ENCODE assay signal across 8 mouse cellular contexts in the genomic region with DNA sequence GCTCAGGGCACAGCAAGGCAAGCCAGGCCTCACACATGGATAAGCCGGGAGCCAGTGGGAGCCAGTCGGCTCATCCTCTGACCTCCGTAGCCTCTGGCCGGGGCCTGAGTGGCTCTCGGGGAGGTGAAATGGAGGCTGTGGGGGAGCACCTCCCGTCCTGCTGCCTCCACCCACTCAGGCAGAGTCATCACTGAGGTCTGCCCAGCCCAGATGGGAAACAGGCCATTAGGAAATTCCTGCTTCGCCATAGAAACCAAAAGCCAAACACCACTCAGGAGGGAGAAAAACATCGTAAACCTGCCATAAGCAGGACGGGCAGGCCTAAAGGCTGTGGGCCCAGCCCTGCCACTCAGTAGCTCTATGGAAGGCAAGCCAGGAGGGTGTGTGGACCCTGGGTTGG. TPM values are rescaled to one million over a fixed set of nuclear protein-coding genes. Genes with fewer than 3 reads are reported as not detected.
DNase-seq lines count a peak whose midpoint lies in the region; ATAC-seq and TF ChIP-seq lines count a peak whose summit lies in the region.

No protein-coding gene starts in this region.

- intact Hi-C loops in heart, adult 2 months (cut with DNase I): no loop called here
- intact Hi-C loops in left cerebral cortex, postnatal 10 days (cut with DNase I): no loop called here

- H3K9me3 ChIP-seq in hindbrain, embryonic 13.5 days: no peaks in the 10 kb centered on the region
- H3K9me3 ChIP-seq in hindbrain, embryonic 14.5 days (ENCODE audit: control insufficient read depth, low read length): no peaks in the 10 kb centered on the region
- no peaks in the 10 kb centered on the region for H3K9me3 ChIP-seq in neural tube, embryonic 13.5 days

- 0 out of 2 replicates have a peak overlapping the region, but pooled peaks have one; percentile 2 for H3K9ac ChIP-seq in hindbrain, embryonic 13.5 days
- no peak overlapping the region for H3K9ac ChIP-seq in hindbrain, embryonic 14.5 days
- H3K9ac ChIP-seq in heart, adult 2 months (ENCODE audit: low read depth, low read length): no peak overlapping the region
- H3K9ac ChIP-seq in neural tube, embryonic 13.5 days: no peak overlapping the region

- TF ChIP-seq EP300 in heart, adult 2 months (IDR thresholded peaks at IDR 0.05; ENCODE audit: insufficient read depth, low read depth, low read length): no peak

- H3K4me3 ChIP-seq in hindbrain, embryonic 13.5 days: no peak overlapping the region
- no peak overlapping the region for H3K4me3 ChIP-seq in hindbrain, embryonic 14.5 days (replicated peaks; ENCODE audit: low read length)
- H3K4me3 ChIP-seq in heart, adult 2 months: no peak overlapping the region
- H3K4me3 ChIP-seq in neural tube, embryonic 13.5 days: no peak overlapping the region

- H3K4me2 ChIP-seq in hindbrain, embryonic 13.5 days: no peak overlapping the region
- H3K4me2 ChIP-seq in hindbrain, embryonic 14.5 days (replicated peaks): no peak overlapping the region
- no peak overlapping the region for H3K4me2 ChIP-seq in neural tube, embryonic 13.5 days

- ATAC-seq in hindbrain, embryonic 13.5 days (ENCODE audit: low FRiP score): no peak
- no peak for ATAC-seq in hindbrain, embryonic 14.5 days (ENCODE audit: low FRiP score)
- no peak for ATAC-seq in neural tube, embryonic 13.5 days (ENCODE audit: low read depth)
- ATAC-seq in megakaryocyte progenitor cell, adult 5-6 weeks (replicated peaks; ENCODE audit: poor library complexity): no peak

- no peaks in the 10 kb centered on the region for H3K79me2 ChIP-seq in heart, adult 2 months (replicated peaks; ENCODE audit: control insufficient read depth, insufficient read depth, low read length)

- peak overlapping the region; percentile 55; the same call in 1 of the 2 replicates for H3K27ac ChIP-seq in hindbrain, embryonic 13.5 days
- H3K27ac ChIP-seq in hindbrain, embryonic 14.5 days: no peak overlapping the region
- H3K27ac ChIP-seq in heart, adult 2 months: peak overlapping the region; percentile 48
- H3K27ac ChIP-seq in neural tube, embryonic 13.5 days (replicated peaks): peak overlapping the region; percentile 61; the same call in 1 of the 2 replicates

- no peak for DNase-seq in hindbrain, embryonic 14.5 days (ENCODE audit: low spot score)
- DNase-seq in heart, adult 2 months: peak; percentile 59 to 74
- DNase-seq in kidney, postnatal 10 days: peak; percentile 75
- DNase-seq in left cerebral cortex, postnatal 10 days (ENCODE audit: extremely low spot score in 1 of 2, low spot score in 2 of 2): no peak
- DNase-seq in right cerebral cortex, postnatal 14 days: no peak

- peaks cover 67% of the 10 kb centered on the region for H3K4me1 ChIP-seq in hindbrain, embryonic 13.5 days (replicated peaks)
- peaks cover 16% of the 10 kb centered on the region for H3K4me1 ChIP-seq in hindbrain, embryonic 14.5 days (replicated peaks; ENCODE audit: control insufficient read depth, insufficient read depth, low read length)
- peaks cover 20% of the 10 kb centered on the region for H3K4me1 ChIP-seq in heart, adult 2 months (ENCODE audit: control insufficient read depth, insufficient read depth, low read length)
- peaks cover 69% of the 10 kb centered on the region for H3K4me1 ChIP-seq in neural tube, embryonic 13.5 days (replicated peaks)

- TF ChIP-seq CTCF in heart, adult 2 months (IDR thresholded peaks at IDR 0.05): no peak

- H3K27me3 ChIP-seq in hindbrain, embryonic 13.5 days: no peaks in the 10 kb centered on the region
- H3K27me3 ChIP-seq in hindbrain, embryonic 14.5 days (ENCODE audit: control insufficient read depth, insufficient read depth, low read length): no peaks in the 10 kb centered on the region
- H3K27me3 ChIP-seq in heart, adult 2 months (ENCODE audit: control insufficient read depth, insufficient read depth, low read length): no peaks in the 10 kb centered on the region
- H3K27me3 ChIP-seq in neural tube, embryonic 13.5 days: no peaks in the 10 kb centered on the region

- WGBS in hindbrain, embryonic 13.5 days: 39% methylated on average over 9 of the region's 9 CpGs
- WGBS in hindbrain, embryonic 14.5 days: 53% methylated on average over 9 of the region's 9 CpGs
- WGBS in heart, adult 2 months: 49% methylated on average over 9 of the region's 9 CpGs
- WGBS in neural tube, embryonic 13.5 days: 27% methylated on average over 9 of the region's 9 CpGs

- no peaks in the 10 kb centered on the region for H3K36me3 ChIP-seq in hindbrain, embryonic 13.5 days
- no peaks in the 10 kb centered on the region for H3K36me3 ChIP-seq in hindbrain, embryonic 14.5 days (replicated peaks; ENCODE audit: control insufficient read depth, insufficient read depth)
- H3K36me3 ChIP-seq in heart, adult 2 months (ENCODE audit: control insufficient read depth, insufficient read depth, low read length): no peaks in the 10 kb centered on the region
- no peaks in the 10 kb centered on the region for H3K36me3 ChIP-seq in neural tube, embryonic 13.5 days

- TF ChIP-seq POLR2A in heart, adult 2 months (IDR thresholded peaks at IDR 0.05; ENCODE audit: insufficient read depth, low read depth, low read length): no peak

RNA-seq across cellular contexts. Expression of a gene that starts 8.5 kb away (rescaled TPM):
- 30.9 and 31.1 TPM in 2 replicates for polyA plus RNA-seq in hindbrain, embryonic 13.5 days (2015; fragmentation: Nextera tagmentation; extraction: Ambion mirVana)
- 26.3 and 30.0 TPM in 2 replicates for polyA plus RNA-seq in hindbrain, embryonic 14.5 days (2014; fragmentation: Nextera tagmentation; extraction: Ambion mirVana)
- total RNA-seq in heart, adult 2 months (2021): 10 to 100 TPM; 30.8 to 33.8 TPM
- polyA plus RNA-seq in heart, adult 2 months (2012; rRNA removed): 57.6 and 58.2 TPM in 2 replicates
- polyA plus RNA-seq in neural tube, embryonic 13.5 days (2015; fragmentation: Nextera tagmentation; extraction: Ambion mirVana): 33.0 and 37.2 TPM in 2 replicates
- 10 to 100 TPM; 10.7 to 11.4 TPM for total RNA-seq in left cerebral cortex, postnatal 10 days (2021)
- not detected in 2 replicates for total RNA-seq in megakaryocyte progenitor cell, adult 5-6 weeks (2015)
- total RNA-seq in megakaryocyte progenitor cell, adult 5-6 weeks (2017): 0.17 TPM in 1 of 2 replicates, not detected in the other

RNA-seq across cellular contexts. Expression of a gene that starts 32.4 kb away (rescaled TPM):
- polyA plus RNA-seq in hindbrain, embryonic 13.5 days (2015; fragmentation: Nextera tagmentation; extraction: Ambion mirVana): 1.8 and 2.1 TPM in 2 replicates
- 3.4 and 4.0 TPM in 2 replicates for polyA plus RNA-seq in hindbrain, embryonic 14.5 days (2014; fragmentation: Nextera tagmentation; extraction: Ambion mirVana)
- 1 to 10 TPM; 5.1 to 5.5 TPM for total RNA-seq in heart, adult 2 months (2021)
- 5.6 and 7.0 TPM in 2 replicates for polyA plus RNA-seq in heart, adult 2 months (2012; rRNA removed)
- polyA plus RNA-seq in neural tube, embryonic 13.5 days (2015; fragmentation: Nextera tagmentation; extraction: Ambion mirVana): 1.7 and 2.0 TPM in 2 replicates
- 1 to 10 TPM; 3.7 to 7.1 TPM for total RNA-seq in left cerebral cortex, postnatal 10 days (2021)
- 22.2 and 23.6 TPM in 2 replicates for total RNA-seq in megakaryocyte progenitor cell, adult 5-6 weeks (2015)
- total RNA-seq in megakaryocyte progenitor cell, adult 5-6 weeks (2017): 15.3 and 22.6 TPM in 2 replicates

RNA-seq across cellular contexts. Expression of a gene that starts 39.6 kb away (rescaled TPM):
- 10.9 and 11.3 TPM in 2 replicates for polyA plus RNA-seq in hindbrain, embryonic 13.5 days (2015; fragmentation: Nextera tagmentation; extraction: Ambion mirVana)
- 8.9 and 10.4 TPM in 2 replicates for polyA plus RNA-seq in hindbrain, embryonic 14.5 days (2014; fragmentation: Nextera tagmentation; extraction: Ambion mirVana)
- total RNA-seq in heart, adult 2 months (2021): 10 to 100 TPM; 59.9 to 63.6 TPM
- polyA plus RNA-seq in heart, adult 2 months (2012; rRNA removed): 37.4 and 62.3 TPM in 2 replicates
- 12.6 and 16.1 TPM in 2 replicates for polyA plus RNA-seq in neural tube, embryonic 13.5 days (2015; fragmentation: Nextera tagmentation; extraction: Ambion mirVana)
- 10 to 100 TPM; 15.8 to 17.0 TPM for total RNA-seq in left cerebral cortex, postnatal 10 days (2021)
- 0.05 and 0.15 TPM in 2 replicates for total RNA-seq in megakaryocyte progenitor cell, adult 5-6 weeks (2015)
- 0.21 and 0.44 TPM in 2 replicates for total RNA-seq in megakaryocyte progenitor cell, adult 5-6 weeks (2017)

Comparison
In these comparisons a context has a peak if more than half of its experiments do, and no peak if none do; other contexts are left out.
1. DNase-seq: peak in heart, adult 2 months (2 of 2) and kidney, postnatal 10 days (single experiment); none in hindbrain, embryonic 14.5 days (single experiment), left cerebral cortex, postnatal 10 days (0 of 2) and right cerebral cortex, postnatal 14 days (single experiment).